Mouse (Mus musculus): ENCODE data around the gene Gm28305.

DNA sequence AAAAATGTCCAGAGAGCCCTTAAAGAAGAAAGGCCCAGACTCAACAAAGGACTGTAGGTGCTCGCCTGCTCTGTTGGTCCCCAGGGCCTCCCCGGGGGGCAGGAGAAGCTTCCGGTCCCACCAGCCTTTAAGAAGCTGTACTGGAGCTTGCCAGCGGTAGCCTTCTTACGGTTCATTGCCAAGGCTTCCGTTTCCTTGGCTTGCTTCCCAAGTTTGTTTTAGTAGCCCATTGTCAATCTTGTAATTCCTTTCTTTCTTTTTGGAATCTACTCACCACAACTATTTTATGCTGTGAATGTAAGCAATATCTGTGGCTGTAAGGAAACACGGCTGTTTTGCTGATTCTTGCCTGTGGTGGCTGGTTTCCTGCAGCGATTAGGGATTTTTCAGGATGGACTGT is 48.1 kb downstream of the Gm28305 start:
- TF ChIP-seq POLR2A (IDR thresholded peaks at IDR 0.05; ENCODE audit: insufficient read length, low read depth) (no peak), E2F4 (IDR thresholded peaks at IDR 0.05; ENCODE audit: insufficient read depth) (no peak), TCF12 (IDR thresholded peaks at IDR 0.05; ENCODE audit: insufficient read depth, poor library complexity, severe bottlenecking) (no peak), CEBPB (IDR thresholded peaks at IDR 0.05; ENCODE audit: insufficient read depth, poor library complexity, severe bottlenecking) (no peak), MYOD1 (IDR thresholded peaks at IDR 0.05; ENCODE audit: control insufficient read depth in 1 of 3, insufficient read length in 2 of 3, low read depth in 2 of 3) (no peak), TCF3 (IDR thresholded peaks at IDR 0.05; ENCODE audit: insufficient read length, low read depth) (no peak), MYOG (IDR thresholded peaks at IDR 0.05; ENCODE audit: control insufficient read depth in 1 of 3, insufficient read depth in 1 of 3, insufficient read length in 2 of 3, low read depth in 2 of 3) (no peak), USF1 (IDR thresholded peaks at IDR 0.05; ENCODE audit: low read depth) (no peak), MAX (IDR thresholded peaks at IDR 0.05; ENCODE audit: low read depth) (no peak), SRF (IDR thresholded peaks at IDR 0.05; ENCODE audit: control insufficient read depth, insufficient read length, low read depth) (no peak)

All from myocyte (in vitro differentiated cells).